Mouse (Mus musculus): ENCODE results near the gene Strn3. TPM values are rescaled to one million over a fixed set of nuclear protein-coding genes. Genes with fewer than 3 reads are reported as not detected.

Gene Strn3
- 34.7 and 52.1 TPM in 2 replicates for total RNA-seq (2023)

GRCm38 (mm10) chr12:51691845-51692632 lies at the start of gene Strn3:
Strn3 (minus strand) TSS chr12:51691897.

GRCm38 (mm10) chr12:51690893-51691844 lies 528 bp downstream of the Strn3 start, which contains the start of gene Ap4s1:
Ap4s1 (plus strand) TSS chr12:51691033.

GRCm38 (mm10) chr12:51593229-51594029 lies 98.3 kb downstream of the Strn3 start, which contains the start of gene Coch:
Coch (plus strand) TSS chr12:51593341.

Other genes with a start within 250 kb of the Strn3 start
- gene Coch, start 98.6 kb downstream of the Strn3 start, total RNA-seq (2023), result not detected in 2 replicates
- 11.1 TPM in 2 replicates for gene Ap4s1, start 864 bp downstream of the Strn3 start, total RNA-seq (2023)
- 105 and 143 TPM in 2 replicates for gene Hectd1, start 137.6 kb upstream of the Strn3 start, total RNA-seq (2023)

Measured in neutrophil, adult 65 days (primary cell).